Comparison of ENCODE assay signal across 8 mouse cellular contexts in the genomic region with DNA sequence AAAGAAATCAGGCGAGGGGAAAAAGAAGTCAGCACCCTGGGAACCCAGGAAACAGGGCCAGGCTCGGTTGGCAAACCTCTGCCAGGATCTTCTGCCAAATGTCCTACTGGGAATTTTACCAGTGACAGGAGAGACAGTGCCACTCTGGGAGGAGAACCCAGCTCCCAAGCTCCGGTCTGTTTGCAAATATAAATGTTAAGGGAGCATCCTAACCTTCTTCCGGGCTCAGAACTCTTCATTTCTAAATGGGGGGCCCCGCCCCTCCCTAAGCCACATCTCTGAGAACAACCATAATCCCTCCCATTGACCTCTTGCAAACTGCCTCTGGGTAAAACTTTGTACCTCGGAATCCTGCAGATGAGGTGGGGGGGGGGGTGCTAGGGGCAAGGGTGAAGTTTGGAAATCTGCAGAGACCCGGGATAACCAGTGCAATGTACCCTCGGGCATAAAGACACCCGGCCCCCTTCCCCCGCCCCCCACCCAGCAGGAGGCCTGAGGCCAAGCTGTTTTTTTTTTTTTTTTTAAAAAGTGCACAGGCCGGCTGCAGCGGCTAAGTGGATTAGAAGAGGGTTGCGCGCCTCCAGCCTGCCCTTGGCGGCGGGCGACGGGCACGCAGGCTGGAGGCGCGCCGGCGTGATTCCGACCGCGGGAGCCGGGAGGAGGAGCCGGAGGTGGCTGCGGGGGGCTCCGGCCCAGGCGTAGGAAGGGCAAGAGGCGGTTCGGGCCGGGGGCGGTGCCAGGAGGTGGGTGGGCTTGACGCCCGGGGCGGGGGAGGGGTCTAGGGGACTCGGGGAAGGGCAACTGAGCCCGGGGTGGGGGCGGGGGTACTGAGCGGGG. TPM values are rescaled to one million over a fixed set of nuclear protein-coding genes. Genes with fewer than 3 reads are reported as not detected.
A peak's percentile ranks its signal among the peaks of the same experiment; 100 is the strongest.
DNase-seq lines count a peak whose midpoint lies in the region; ATAC-seq and TF ChIP-seq lines count a peak whose summit lies in the region.

No protein-coding gene starts in this region.

- TF ChIP-seq CTCF in intestine, postnatal 0 days (IDR thresholded peaks at IDR 0.05; ENCODE audit: low read depth) = peak; percentile 74

- no peak for ATAC-seq in cerebellum, adult (ENCODE audit: insufficient number of reproducible peaks, low FRiP score, low TSS enrichment)
- ATAC-seq in granulocyte monocyte progenitor cell, adult 5-6 weeks (replicated peaks; ENCODE audit: poor library complexity, severe bottlenecking) = peak; percentile 43
- peak; percentile 32 for ATAC-seq in intestine, postnatal 0 days
- ATAC-seq in limb, embryonic 12.5 days (ENCODE audit: insufficient number of reproducible peaks, insufficient read depth, low FRiP score, low TSS enrichment, low read depth) = peak; percentile 81
- ATAC-seq in midbrain, embryonic 12.5 days (ENCODE audit: low FRiP score, low read depth) = peak; percentile 74

- 4% methylated on average over 40 of the region's 42 CpGs for WGBS in intestine, postnatal 0 days
- WGBS in limb, embryonic 12.5 days = 4% methylated on average over 40 of the region's 42 CpGs
- 2% methylated on average over 36 of the region's 42 CpGs for WGBS in midbrain, embryonic 12.5 days

- H3K9me3 ChIP-seq in intestine, postnatal 0 days (ENCODE audit: control insufficient read depth) = no peaks in the 10 kb centered on the region
- H3K9me3 ChIP-seq in limb, embryonic 12.5 days = no peaks in the 10 kb centered on the region
- no peaks in the 10 kb centered on the region for H3K9me3 ChIP-seq in midbrain, embryonic 12.5 days

- peak overlapping the region; percentile 81 for H3K9ac ChIP-seq in intestine, postnatal 0 days (ENCODE audit: low read depth, low read length)
- peak overlapping the region; percentile 81 for H3K9ac ChIP-seq in limb, embryonic 12.5 days (replicated peaks)
- H3K9ac ChIP-seq in midbrain, embryonic 12.5 days (replicated peaks) = peak overlapping the region; percentile 45

- peak; percentile 68 for DNase-seq in cerebellum, adult 11 months
- DNase-seq in embryo, embryonic 11.5 days (ENCODE audit: low read depth, low spot score) = peak; percentile 77
- peak; percentile 58 for DNase-seq in skeletal muscle tissue, adult 2 months (ENCODE audit: low read depth, low spot score)

- H3K4me1 ChIP-seq in intestine, postnatal 0 days (replicated peaks; ENCODE audit: control insufficient read depth, insufficient read depth, low read length) = peaks cover 5% of the 10 kb centered on the region; the same call in 1 of the 2 replicates
- peaks cover 67% of the 10 kb centered on the region for H3K4me1 ChIP-seq in limb, embryonic 12.5 days (replicated peaks)
- peaks cover 40% of the 10 kb centered on the region for H3K4me1 ChIP-seq in midbrain, embryonic 12.5 days

- no peaks in the 10 kb centered on the region for H3K27me3 ChIP-seq in intestine, postnatal 0 days (replicated peaks; ENCODE audit: control insufficient read depth, insufficient read depth, low read length)
- peaks cover 36% of the 10 kb centered on the region for H3K27me3 ChIP-seq in limb, embryonic 12.5 days
- H3K27me3 ChIP-seq in midbrain, embryonic 12.5 days = peaks cover 44% of the 10 kb centered on the region

- H3K27ac ChIP-seq in intestine, postnatal 0 days (ENCODE audit: low read depth, low read length) = peak overlapping the region; percentile 96
- peak overlapping the region; percentile 75 for H3K27ac ChIP-seq in limb, embryonic 12.5 days
- peak overlapping the region; percentile 54; the same call in 1 of the 2 replicates for H3K27ac ChIP-seq in midbrain, embryonic 12.5 days (replicated peaks)

- H3K36me3 ChIP-seq in intestine, postnatal 0 days (ENCODE audit: control insufficient read depth, insufficient read depth) = no peaks in the 10 kb centered on the region
- H3K36me3 ChIP-seq in limb, embryonic 12.5 days = no peaks in the 10 kb centered on the region
- H3K36me3 ChIP-seq in midbrain, embryonic 12.5 days = no peaks in the 10 kb centered on the region

- peak overlapping the region; percentile 84 for H3K4me3 ChIP-seq in intestine, postnatal 0 days (ENCODE audit: low read depth, low read length)
- peak overlapping the region; percentile 69 for H3K4me3 ChIP-seq in limb, embryonic 12.5 days (replicated peaks)
- H3K4me3 ChIP-seq in midbrain, embryonic 12.5 days = peak overlapping the region; percentile 64

- peak overlapping the region; percentile 97 for H3K4me2 ChIP-seq in intestine, postnatal 0 days (replicated peaks; ENCODE audit: low read depth)
- H3K4me2 ChIP-seq in limb, embryonic 12.5 days = peak overlapping the region; percentile 96
- H3K4me2 ChIP-seq in midbrain, embryonic 12.5 days (replicated peaks) = peak overlapping the region; percentile 100

RNA-seq across cellular contexts. Expression of gene Jade2, which starts 2.3 kb away (rescaled TPM):
- total RNA-seq in granulocyte monocyte progenitor cell, adult 5-6 weeks (2014; fragmentation: Nextera tagmentation) = 6.3 and 9.3 TPM in 2 replicates
- 6.6 and 8.5 TPM in 2 replicates for total RNA-seq in granulocyte monocyte progenitor cell, adult 5-6 weeks (2017)
- 1.7 and 2.1 TPM in 2 replicates for polyA plus RNA-seq in intestine, postnatal 0 days (2015; fragmentation: Nextera tagmentation; extraction: Ambion mirVana)
- 1.6 TPM in 2 replicates for polyA plus RNA-seq in limb, embryonic 12.5 days (2016; fragmentation: Nextera tagmentation; extraction: Ambion mirVana)
- 0.43 and 0.48 TPM in 2 replicates for polyA plus RNA-seq in midbrain, embryonic 12.5 days (2016; fragmentation: Nextera tagmentation; extraction: Ambion mirVana)
